Mouse (Mus musculus) intestine, postnatal 0 days (tissue): ENCODE data around the gene Gm28539. TPM values are rescaled to one million over a fixed set of nuclear protein-coding genes. Genes with fewer than 3 reads are reported as not detected.
A peak's percentile ranks its signal among the peaks of the same experiment; 100 is the strongest.
"Not testable (repeated sequence)": the region's sequence is repeated elsewhere in the genome, so short reads cannot be mapped to it uniquely, and the experiment has no call there.

Experiments
- ATAC-seq: fragments of 200-750 bp; cut with Nextera tagmentation; 2 replicates; pipeline ENCODE4 v1.8.0; 2017; ENCODE audit warnings: mild to moderate bottlenecking, moderate TSS enrichment, moderate library complexity
- H3K27ac ChIP-seq: fragments of 300-500 bp; sonication (generic); 2 replicates; pipeline ENCODE4 v1.5.1; 2014; ENCODE audit warnings: mild to moderate bottlenecking, low read depth, low read length, moderate library complexity
- H3K27me3 ChIP-seq: fragments of 300-500 bp; sonication (generic); replicated peaks from 2 replicates; pipeline ENCODE4 v1.6.1; 2014; ENCODE audit warnings: low read length, mixed read lengths; ENCODE audit not compliant: control insufficient read depth, insufficient read depth
- H3K36me3 ChIP-seq: fragments of 300-500 bp; sonication (generic); 2 replicates; pipeline ENCODE4 v1.6.1; 2014; ENCODE audit warnings: mild to moderate bottlenecking, moderate library complexity; ENCODE audit not compliant: control insufficient read depth, insufficient read depth
- H3K4me1 ChIP-seq: fragments of 300-500 bp; sonication (generic); replicated peaks from 2 replicates; pipeline ENCODE4 v1.6.1; 2014; ENCODE audit warnings: antibody characterized with exemption, low read length, mixed read lengths; ENCODE audit not compliant: control insufficient read depth, insufficient read depth
- H3K4me2 ChIP-seq: fragments of 300-500 bp; sonication (generic); replicated peaks from 2 replicates; pipeline ENCODE4 v1.6.1; 2014; ENCODE audit warnings: low read depth, mild to moderate bottlenecking, moderate library complexity
- H3K4me3 ChIP-seq: fragments of 300-500 bp; sonication (generic); 2 replicates; pipeline ENCODE4 v1.5.1; 2014; ENCODE audit warnings: low read depth, low read length
- H3K9ac ChIP-seq: fragments of 300-500 bp; sonication (generic); 2 replicates; pipeline ENCODE4 v1.6.1; 2014; ENCODE audit warnings: mild to moderate bottlenecking, low read depth, low read length
- H3K9me3 ChIP-seq: fragments of 300-500 bp; sonication (generic); 2 replicates; pipeline ENCODE4 v1.6.1; 2016; ENCODE audit warnings: mixed run types; ENCODE audit not compliant: control insufficient read depth
- CTCF ChIP-seq: sonication (generic); IDR thresholded peaks from 2 replicates; pipeline ENCODE4 v1.5.1; 2016; ENCODE audit warnings: low read depth, mild to moderate bottlenecking, control low read depth, antibody characterized with exemption, moderate library complexity
- WGBS: fragments of 180-500 bp; shearing (Covaris S2); extraction: QIAGEN DNeasy Blood & Tissue Kit; methylation state at CpG from one replicate; pipeline ENCODE4 v1.1.7; 2014; 5-methylcytosine and 5-hydroxymethylcytosine counted together
- polyA plus RNA-seq: library from polyadenylated mRNA; unstranded; fragments of >200 nt; fragmentation: Nextera tagmentation; extraction: Ambion mirVana; gene quantifications from 2 replicates; pipeline ENCODE4 v1.2.1, GENCODE M21; 2015

Gm28539 gene
- polyA plus RNA-seq, 1 experiment from 2014 or later: not detected

GRCm38 (mm10) chr16:18846301-18846820, 10.0 kb downstream of the Gm28539 start:
- H3K4me1 ChIP-seq: no peaks in the 10 kb centered on the region
- no peak overlapping the region for H3K4me2 ChIP-seq
- no peak overlapping the region for H3K9ac ChIP-seq
- H3K9me3 ChIP-seq: no peaks in the 10 kb centered on the region
- H3K4me3 ChIP-seq: no peak overlapping the region
- TF ChIP-seq CTCF: no peak
- 85% methylated on average over 15 of the region's 15 CpGs for WGBS
- H3K27me3 ChIP-seq: no peaks in the 10 kb centered on the region
- no peaks in the 10 kb centered on the region; the same call in 1 of the 2 replicates for H3K36me3 ChIP-seq
- no peak for ATAC-seq
- no peak overlapping the region for H3K27ac ChIP-seq

DNA sequence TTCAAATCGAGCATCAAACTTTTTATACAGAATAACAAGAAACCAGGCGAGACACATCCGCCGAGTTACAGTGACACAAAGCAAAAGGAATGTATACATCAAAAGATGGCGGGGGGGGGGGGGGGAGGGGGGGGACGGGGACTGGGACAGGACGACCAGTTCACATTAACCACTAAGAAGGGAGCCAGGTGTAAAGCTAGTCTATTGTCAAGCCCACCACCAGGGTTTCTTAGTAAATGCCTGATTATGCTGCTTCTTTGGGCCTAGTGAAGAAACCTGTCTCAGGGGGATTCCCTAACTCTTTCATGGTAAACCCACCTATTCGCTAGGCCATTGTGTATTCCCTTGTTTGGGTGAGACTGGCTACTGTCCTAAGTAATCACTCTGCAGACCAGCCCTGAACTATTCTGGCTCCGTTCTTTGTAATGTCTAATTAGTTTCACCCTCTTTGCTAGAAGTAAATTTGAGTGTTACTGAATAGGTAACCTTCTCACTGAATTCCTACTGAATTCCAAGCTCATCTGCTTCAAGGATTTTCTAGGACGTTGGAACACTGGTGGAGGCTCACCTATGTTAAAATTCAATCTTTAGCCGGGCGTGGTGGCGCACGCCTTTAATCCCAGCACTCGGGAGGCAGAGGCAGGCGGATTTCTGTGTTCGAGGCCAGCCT, 13.3 kb downstream of the Gm28539 start:
- H3K27me3 ChIP-seq, H3K36me3 ChIP-seq, H3K9ac ChIP-seq, H3K4me2 ChIP-seq, H3K4me3 ChIP-seq, ATAC-seq, H3K9me3 ChIP-seq, H3K27ac ChIP-seq, H3K4me1 ChIP-seq: not testable (repeated sequence)
- WGBS: 90% methylated on average over 15 of the region's 17 CpGs

- Histone ChIP-seq H3K27me3 (no peaks in the 10 kb centered on the region), H3K9me3 (no peaks in the 10 kb centered on the region), H3K9ac (no peak overlapping the region), H3K4me1 (no peaks in the 10 kb centered on the region), H3K4me3 (no peak overlapping the region), H3K27ac (no peak overlapping the region), H3K36me3 (no peaks in the 10 kb centered on the region), H3K4me2 (no peak overlapping the region)
- no peak for ATAC-seq
- TF ChIP-seq CTCF: peak; percentile 77
These were observed 22.2 kb downstream of the Gm28539 start for GRCm38 (mm10) chr16:18858551-18858950.

DNA sequence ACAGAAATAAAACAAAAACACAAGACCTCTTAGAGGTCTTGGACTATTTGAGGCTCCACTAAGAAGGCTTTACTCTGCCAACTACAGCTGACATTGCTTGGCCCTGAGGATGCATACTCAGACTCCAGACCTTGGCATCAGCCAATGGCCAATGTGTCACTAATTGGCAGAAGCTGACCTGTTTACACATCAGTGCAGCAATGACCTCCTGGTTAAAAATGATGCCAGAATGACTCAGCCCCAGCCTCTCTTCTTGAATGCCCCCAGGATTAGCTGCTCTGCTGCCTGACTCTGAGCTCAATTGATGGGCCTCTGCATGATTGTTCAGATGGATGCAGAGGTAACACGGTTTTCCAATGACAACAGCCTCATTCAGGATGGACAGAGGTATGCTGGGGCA, 23.8 kb downstream of the Gm28539 start:
- Histone ChIP-seq H3K4me2 (no peak overlapping the region), H3K4me3 (no peak overlapping the region), H3K27ac (no peak overlapping the region), H3K27me3 (no peaks in the 10 kb centered on the region), H3K9ac (no peak overlapping the region), H3K9me3 (no peaks in the 10 kb centered on the region), H3K4me1 (no peaks in the 10 kb centered on the region), H3K36me3 (no peaks in the 10 kb centered on the region)
- 77% methylated on average over 1 of the region's 1 CpGs for WGBS
- no peak for ATAC-seq
- TF ChIP-seq CTCF: no peak

DNA sequence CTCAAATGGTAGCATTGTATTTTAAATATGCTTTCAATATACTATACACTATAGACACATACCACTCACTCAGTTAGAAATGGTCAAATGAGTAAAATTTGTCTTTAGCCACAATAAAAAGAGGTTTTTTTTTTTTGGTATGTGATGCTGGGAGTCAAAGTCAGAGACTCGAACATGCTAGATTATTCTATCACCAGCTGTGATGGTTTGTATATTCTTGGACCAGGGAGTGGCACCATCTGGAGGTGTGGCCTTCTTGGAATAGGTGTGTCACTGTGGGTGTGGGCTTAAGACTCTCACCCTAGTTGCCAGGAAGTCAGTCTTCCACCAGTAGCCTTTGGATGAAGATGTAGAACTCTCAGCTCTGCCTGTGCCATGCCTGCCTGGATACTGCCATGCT, 34.1 kb downstream of the Gm28539 start:
- H3K4me2 ChIP-seq, H3K4me1 ChIP-seq, H3K27ac ChIP-seq, ATAC-seq, H3K9me3 ChIP-seq, H3K27me3 ChIP-seq, H3K4me3 ChIP-seq, H3K9ac ChIP-seq: not testable (repeated sequence)
- 69% methylated on average over 1 of the region's 1 CpGs for WGBS
- H3K36me3 ChIP-seq: peaks cover 22% of the 10 kb centered on the region; the same call in 1 of the 2 replicates

- Histone ChIP-seq H3K4me1 (no peaks in the 10 kb centered on the region), H3K27me3 (no peaks in the 10 kb centered on the region), H3K9me3 (no peaks in the 10 kb centered on the region), H3K36me3 (peaks cover 20% of the 10 kb centered on the region; the same call in 1 of the 2 replicates), H3K4me3 (peak overlapping the region; percentile 91), H3K4me2 (peak overlapping the region; percentile 86), H3K27ac (peak overlapping the region; percentile 94), H3K9ac (peak overlapping the region; percentile 84)
- 1% methylated on average over 17 of the region's 17 CpGs for WGBS
- ATAC-seq: no peak; the same call in 1 of the 2 replicates
- TF ChIP-seq CTCF: no peak
These were observed 39.7 kb downstream of the Gm28539 start for GRCm38 (mm10) chr16:18876091-18876441.
